Mouse (Mus musculus): ENCODE measurements around the gene AL731706.2.

DNA sequence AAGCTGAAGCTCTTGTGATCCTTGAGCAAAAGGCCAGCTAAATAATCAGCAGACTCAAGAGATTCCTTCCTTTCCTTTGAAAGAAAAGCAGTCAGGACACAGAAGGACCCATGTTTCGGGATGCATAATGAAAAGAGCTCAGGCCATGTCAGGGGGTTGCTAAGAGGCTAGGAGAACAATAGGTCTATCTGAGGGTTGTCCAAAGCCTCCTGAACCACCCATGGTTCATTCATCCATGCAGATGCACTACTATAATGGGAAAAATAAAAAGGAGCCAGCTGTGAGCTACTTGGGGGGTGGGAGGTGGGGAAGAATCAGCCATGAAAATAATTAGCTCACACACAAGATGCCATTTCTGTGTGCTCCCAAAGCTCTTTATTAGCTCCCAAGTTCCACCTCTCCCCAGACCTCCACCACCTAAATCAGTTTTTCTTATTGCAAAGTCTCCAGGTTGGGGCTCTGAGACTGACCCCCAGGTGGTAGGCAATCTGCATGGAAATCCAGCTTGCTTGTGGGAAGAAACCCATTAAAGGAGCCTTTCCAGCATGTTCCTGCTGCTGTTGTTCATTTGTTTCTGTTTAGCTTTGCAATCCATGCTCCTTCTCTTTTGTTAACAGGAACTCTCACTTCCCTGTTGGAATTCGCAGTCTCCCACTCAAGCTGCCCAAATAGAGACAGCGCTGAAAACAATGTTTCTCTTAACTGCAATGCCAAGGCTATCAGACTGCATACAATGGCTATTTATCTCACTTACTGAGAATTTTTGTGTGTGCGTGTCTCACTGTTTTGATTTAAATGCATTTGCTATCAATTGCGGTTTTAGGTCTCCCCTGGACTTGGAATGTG, 30.7 kb downstream of the AL731706.2 start:
- TF ChIP-seq POLR2A (IDR thresholded peaks at IDR 0.05; ENCODE audit: insufficient read length, low read depth) (no peak), MYOG (IDR thresholded peaks at IDR 0.05; ENCODE audit: control insufficient read depth in 1 of 3, insufficient read depth in 1 of 3, insufficient read length in 2 of 3, low read depth in 2 of 3) (no peak), MYOD1 (IDR thresholded peaks at IDR 0.05; ENCODE audit: control insufficient read depth in 1 of 3, insufficient read length in 2 of 3, low read depth in 2 of 3) (no peak), TCF12 (IDR thresholded peaks at IDR 0.05; ENCODE audit: insufficient read depth, poor library complexity, severe bottlenecking) (no peak), USF1 (IDR thresholded peaks at IDR 0.05; ENCODE audit: low read depth) (no peak), CEBPB (IDR thresholded peaks at IDR 0.05; ENCODE audit: insufficient read depth, poor library complexity, severe bottlenecking) (no peak), MAX (IDR thresholded peaks at IDR 0.05; ENCODE audit: low read depth) (no peak), REST (IDR thresholded peaks at IDR 0.05; ENCODE audit: insufficient read depth, insufficient read length) (no peak), E2F4 (IDR thresholded peaks at IDR 0.05; ENCODE audit: insufficient read depth) (no peak), SRF (IDR thresholded peaks at IDR 0.05; ENCODE audit: control insufficient read depth, insufficient read length, low read depth) (no peak), POLR2AphosphoS2 (IDR thresholded peaks at IDR 0.05; ENCODE audit: insufficient read length, low read depth) (no peak)
